Mouse (Mus musculus) CH12.LX (cell line): ENCODE results near the gene Thrsp. TPM values are rescaled to one million over a fixed set of nuclear protein-coding genes. Genes with fewer than 3 reads are reported as not detected.

ENCODE experiments used
- DNase-seq: peaks from one replicate; pipeline ENCODE4 v3.0.0-alpha.2; 2013; ENCODE audit errors: extremely low read depth
- H3K27ac ChIP-seq: 2 replicates; pipeline ENCODE4 v1.5.1; 2012; ENCODE audit warnings: low read depth, mild to moderate bottlenecking, control low read depth, moderate library complexity; ENCODE audit not compliant: insufficient read depth
- H3K27me3 ChIP-seq: replicated peaks from 2 replicates; pipeline ENCODE3; 2012; ENCODE audit warnings: inconsistent platforms
- H3K36me3 ChIP-seq, 2 experiments: replicated peaks in 1 of 2; 2 replicates each; pipeline versions ENCODE3 to v1.6.1; 2012; ENCODE audit warnings: inconsistent platforms in 1 of 2, low read length in 1 of 2, mild to moderate bottlenecking in 1 of 2, mixed read lengths in 1 of 2, moderate library complexity in 1 of 2; ENCODE audit not compliant: control insufficient read depth in 1 of 2, insufficient read depth in 1 of 2
- H3K4me1 ChIP-seq, 2 experiments: 2 replicates each; pipeline ENCODE4 v1.6.1; 2012; ENCODE audit warnings: inconsistent platforms in 1 of 2, moderate library complexity in 1 of 2; ENCODE audit not compliant: insufficient read depth in 2 of 2, control insufficient read depth in 1 of 2
- H3K4me2 ChIP-seq: 2 replicates; pipeline ENCODE4 v1.6.1; 2012; ENCODE audit warnings: low read depth, mild to moderate bottlenecking, control low read depth; ENCODE audit not compliant: poor library complexity, insufficient read depth, severe bottlenecking
- H3K4me3 ChIP-seq, 3 experiments: fragments of 150-350 bp in 1 of 3; sonication (generic) in 1 of 3; replicated peaks in 1 of 3; 2 replicates each; pipeline versions ENCODE3 to v1.5.1; 2011 to 2012; ENCODE audit warnings: low read depth in 2 of 3, low read length in 2 of 3, mild to moderate bottlenecking in 2 of 3, moderate library complexity in 2 of 3, control low read depth in 1 of 3, improper control_type of control experiment in 1 of 3, inconsistent platforms in 1 of 3, mixed read lengths in 1 of 3; ENCODE audit not compliant: poor library complexity in 1 of 3
- H3K79me2 ChIP-seq: replicated peaks from 2 replicates; pipeline ENCODE4 v1.6.1; 2012; ENCODE audit warnings: mild to moderate bottlenecking, moderate library complexity; ENCODE audit not compliant: control insufficient read depth, poor library complexity, insufficient read depth, severe bottlenecking; ENCODE audit errors: extremely low read depth
- H3K9ac ChIP-seq: 2 replicates; pipeline ENCODE4 v1.6.1; 2012; ENCODE audit warnings: low read depth, mild to moderate bottlenecking, control low read depth, moderate library complexity; ENCODE audit not compliant: insufficient read depth
- H3K9me3 ChIP-seq: replicated peaks from 2 replicates; pipeline ENCODE3; 2012; ENCODE audit warnings: low read length, inconsistent platforms, mixed read lengths
- CHD2 ChIP-seq: IDR thresholded peaks from 2 replicates; pipeline ENCODE4 v1.6.1; 2011; ENCODE audit warnings: low read length, improper control_type of control experiment
- CTCF ChIP-seq, 2 experiments: IDR thresholded peaks in 1 of 2; conservative IDR thresholded peaks in 1 of 2; 2 replicates each; pipeline ENCODE4 v1.5.1; 2011 to 2012; ENCODE audit warnings: low read depth in 2 of 2, low read length in 2 of 2, improper control_type of control experiment in 1 of 2, inconsistent platforms in 1 of 2, mild to moderate bottlenecking in 1 of 2, moderate library complexity in 1 of 2
- E2F4 ChIP-seq: IDR thresholded peaks from 2 replicates; pipeline ENCODE4 v1.6.1; 2011; ENCODE audit warnings: low read depth, low read length, improper control_type of control experiment; ENCODE audit not compliant: insufficient replicate concordance
- EP300 ChIP-seq: IDR thresholded peaks from 2 replicates; pipeline ENCODE4 v1.6.1; 2011; ENCODE audit warnings: low read length, improper control_type of control experiment
- ETS1 ChIP-seq: conservative IDR thresholded peaks from 2 replicates; pipeline ENCODE4 v1.6.1; 2012; ENCODE audit warnings: low read depth, mild to moderate bottlenecking, inconsistent platforms, low read length, improper control_type of control experiment, moderate library complexity
- GABPA ChIP-seq: IDR thresholded peaks from 2 replicates; pipeline ENCODE4 v1.6.1; 2012; ENCODE audit warnings: low read depth, low read length, improper control_type of control experiment, inconsistent platforms; ENCODE audit not compliant: insufficient replicate concordance
- HCFC1 ChIP-seq: IDR thresholded peaks from 2 replicates; pipeline ENCODE4 v1.6.1; 2012; ENCODE audit warnings: low read depth, mild to moderate bottlenecking, inconsistent platforms, low read length, improper control_type of control experiment
- IRF4 ChIP-seq: IDR thresholded peaks from 2 replicates; pipeline ENCODE4 v1.6.1; 2014; ENCODE audit warnings: low read depth, mild to moderate bottlenecking, inconsistent platforms, low read length, improper control_type of control experiment
- JUN ChIP-seq: IDR thresholded peaks from 2 replicates; pipeline ENCODE4 v1.6.1; 2011; ENCODE audit warnings: low read depth, mild to moderate bottlenecking, low read length, improper control_type of control experiment, moderate library complexity; ENCODE audit not compliant: insufficient read depth
- KAT2A ChIP-seq: IDR thresholded peaks from 2 replicates; pipeline ENCODE4 v1.6.1; 2012; ENCODE audit warnings: low read length, improper control_type of control experiment, inconsistent platforms; ENCODE audit not compliant: insufficient replicate concordance
- MAX ChIP-seq: IDR thresholded peaks from 2 replicates; pipeline ENCODE4 v1.6.1; 2011; ENCODE audit warnings: low read length, improper control_type of control experiment
- MAZ ChIP-seq: IDR thresholded peaks from 2 replicates; pipeline ENCODE4 v1.6.1; 2012; ENCODE audit warnings: low read depth, mild to moderate bottlenecking, inconsistent platforms, low read length, improper control_type of control experiment, moderate library complexity
- MEF2A ChIP-seq: IDR thresholded peaks from 2 replicates; pipeline ENCODE4 v1.6.1; 2014; ENCODE audit warnings: low read depth, mild to moderate bottlenecking, inconsistent platforms, low read length, improper control_type of control experiment, borderline replicate concordance
- MYC ChIP-seq: IDR thresholded peaks from 2 replicates; pipeline ENCODE4 v1.6.1; 2011; ENCODE audit warnings: low read depth, mild to moderate bottlenecking, improper control_type of control experiment, low read length
- NELFE ChIP-seq: IDR thresholded peaks from 2 replicates; pipeline ENCODE4 v1.6.1; 2011; ENCODE audit warnings: low read depth, low read length, improper control_type of control experiment
- NRF1 ChIP-seq: IDR thresholded peaks from 2 replicates; pipeline ENCODE4 v1.6.1; 2014; ENCODE audit warnings: low read depth, mild to moderate bottlenecking, inconsistent platforms, low read length, improper control_type of control experiment, moderate library complexity
- PAX5 ChIP-seq: IDR thresholded peaks from 2 replicates; pipeline ENCODE4 v1.6.1; 2012; ENCODE audit warnings: low read length, inconsistent platforms, mixed read lengths
- POLR2A ChIP-seq: IDR thresholded peaks from 2 replicates; pipeline ENCODE4 v1.6.1; 2011; ENCODE audit warnings: low read depth, mild to moderate bottlenecking, improper control_type of control experiment, low read length
- RAD21 ChIP-seq: IDR thresholded peaks from 2 replicates; pipeline ENCODE4 v1.6.1; 2011; ENCODE audit warnings: low read depth, mild to moderate bottlenecking, low read length, improper control_type of control experiment, moderate library complexity
- RCOR1 ChIP-seq: conservative IDR thresholded peaks from 2 replicates; pipeline ENCODE4 v1.6.1; 2012; ENCODE audit warnings: low read depth, mild to moderate bottlenecking, inconsistent platforms, low read length, improper control_type of control experiment
- SIN3A ChIP-seq: IDR thresholded peaks from 2 replicates; pipeline ENCODE4 v1.6.1; 2012; ENCODE audit warnings: low read length, improper control_type of control experiment, inconsistent platforms
- TBP ChIP-seq: conservative IDR thresholded peaks from 2 replicates; pipeline ENCODE4 v1.6.1; 2011; ENCODE audit warnings: low read depth, low read length, improper control_type of control experiment
- UBTF ChIP-seq: IDR thresholded peaks from 2 replicates; pipeline ENCODE4 v1.6.1; 2012; ENCODE audit warnings: low read depth, mild to moderate bottlenecking, inconsistent platforms, low read length, improper control_type of control experiment, moderate library complexity
- USF2 ChIP-seq: conservative IDR thresholded peaks from 2 replicates; pipeline ENCODE4 v1.6.1; 2011; ENCODE audit warnings: low read depth, low read length, improper control_type of control experiment
- ZKSCAN1 ChIP-seq: IDR thresholded peaks from 2 replicates; pipeline ENCODE4 v1.6.1; 2012; ENCODE audit warnings: low read depth, inconsistent platforms, low read length, improper control_type of control experiment, borderline replicate concordance
- ZMIZ1 ChIP-seq: IDR thresholded peaks from 2 replicates; pipeline ENCODE4 v1.6.1; 2012; ENCODE audit warnings: low read depth, mild to moderate bottlenecking, inconsistent platforms, low read length, improper control_type of control experiment
- ZNF384 ChIP-seq: IDR thresholded peaks from 2 replicates; pipeline ENCODE4 v1.6.1; 2012; ENCODE audit warnings: low read depth, low read length, improper control_type of control experiment, inconsistent platforms
- dilution Hi-C: fragments of 300-500 bp; cut with MboI; formaldehyde crosslinking; loops from 2 replicates; pipeline ENCODE4 v1.14.3; 2020; ENCODE audit warnings: low sequenced_read_pairs; ENCODE audit not compliant: extremely low pct_unique_long_range_greater_than_20kb, extremely low pct_ligation_motif_present
- in situ Hi-C: fragments of 300-500 bp; cut with MboI; formaldehyde crosslinking; loops from 3 replicates; pipeline ENCODE4 v1.14.3; 2019; ENCODE audit warnings: low sequenced_read_pairs, low pct_ligation_motif_present, low pct_unique_long_range_greater_than_20kb, mixed read lengths
- polyA plus RNA-seq: library from polyadenylated mRNA; unstranded; fragments of >175 nt; gene quantifications from 2 replicates; pipeline ENCODE4 v1.2.1, GENCODE M21; 2012; ENCODE audit warnings: low read depth; ENCODE audit not compliant: insufficient read length
- total RNA-seq, 2 experiments: library from RNA; depleted of rRNA; stranded (reverse); fragments of 300-350 nt in 1 of 2; fragments of >200 nt in 1 of 2; gene quantifications; 2 replicates each; pipeline ENCODE4 v1.2.3; 2012 to 2014

Thrsp gene
- total and polyA plus RNA-seq, 3 experiments, result not detected

DNA sequence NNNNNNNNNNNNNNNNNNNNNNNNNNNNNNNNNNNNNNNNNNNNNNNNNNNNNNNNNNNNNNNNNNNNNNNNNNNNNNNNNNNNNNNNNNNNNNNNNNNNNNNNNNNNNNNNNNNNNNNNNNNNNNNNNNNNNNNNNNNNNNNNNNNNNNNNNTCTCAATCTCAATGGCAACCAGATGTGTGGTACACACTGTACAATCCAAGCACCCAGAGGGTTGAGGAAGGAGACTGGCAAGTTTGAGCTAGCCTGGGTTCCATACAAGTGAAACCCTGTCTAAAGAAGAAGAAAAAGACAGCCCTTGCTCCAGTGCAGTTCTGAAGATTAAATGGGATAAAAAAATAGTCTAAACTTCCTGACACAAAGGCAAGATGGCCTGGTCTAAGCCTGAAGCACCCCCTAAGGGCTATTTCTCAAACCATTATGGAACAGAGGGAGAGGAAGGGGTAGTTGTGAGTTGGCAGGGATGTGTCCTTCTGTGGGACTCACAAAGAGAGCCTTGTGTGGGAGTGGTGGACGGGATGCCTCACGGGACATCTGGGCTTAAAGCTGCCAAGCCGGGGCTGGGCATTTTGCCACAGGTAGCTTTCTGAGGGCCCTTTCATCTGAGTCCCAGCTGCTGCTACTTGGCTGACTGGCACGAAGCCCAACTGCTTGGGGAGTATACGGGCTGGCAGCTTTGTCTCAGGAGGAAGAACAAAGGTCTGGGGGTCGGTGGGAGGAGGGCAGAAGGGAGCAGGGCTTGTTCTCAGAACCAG is 28.8 kb upstream of the Thrsp start:
- H3K4me1 ChIP-seq, result peaks cover 0 to 6% of the 10 kb centered on the region in 2 experiments; a peak in 2 of 4 replicates
- no peaks in the 10 kb centered on the region for H3K27me3 ChIP-seq
- dilution Hi-C loops (no loop called here), in situ Hi-C loops (loop anchor here (25.0 kb wide), 2 partner anchors 241 to 516 kb away; partner anchors contain the start of gene Clns1a)
- H3K79me2 ChIP-seq, result no peaks in the 10 kb centered on the region
- no peaks in the 10 kb centered on the region for H3K36me3 ChIP-seq
- no peak overlapping the region for H3K4me2 ChIP-seq
- H3K9me3 ChIP-seq, result peaks cover 2% of the 10 kb centered on the region
- no peak overlapping the region for H3K9ac ChIP-seq
- TF ChIP-seq JUN, result no peak
- TF ChIP-seq RAD21, result no peak
- no peak for TF ChIP-seq MEF2A
- no peak for TF ChIP-seq HCFC1
- no peak for TF ChIP-seq NRF1
- no peak for TF ChIP-seq UBTF
- no peak for TF ChIP-seq SIN3A
- TF ChIP-seq MYC, result no peak
- TF ChIP-seq MAX, result no peak
- no peak for TF ChIP-seq ZMIZ1
- no peak for TF ChIP-seq USF2
- no peak for TF ChIP-seq MAZ
- TF ChIP-seq CHD2, result no peak
- TF ChIP-seq IRF4, result no peak
- no peak for TF ChIP-seq E2F4
- no peak for TF ChIP-seq ZNF384
- TF ChIP-seq KAT2A, result no peak
- no peak for TF ChIP-seq RCOR1
- no peak for TF ChIP-seq POLR2A
- no peak for TF ChIP-seq ZKSCAN1
- TF ChIP-seq, all 38 proteins: peak for 0
- Histone ChIP-seq H3K27ac (no peak overlapping the region), H3K4me3 (no peak overlapping the region)
- no peak for DNase-seq

DNA sequence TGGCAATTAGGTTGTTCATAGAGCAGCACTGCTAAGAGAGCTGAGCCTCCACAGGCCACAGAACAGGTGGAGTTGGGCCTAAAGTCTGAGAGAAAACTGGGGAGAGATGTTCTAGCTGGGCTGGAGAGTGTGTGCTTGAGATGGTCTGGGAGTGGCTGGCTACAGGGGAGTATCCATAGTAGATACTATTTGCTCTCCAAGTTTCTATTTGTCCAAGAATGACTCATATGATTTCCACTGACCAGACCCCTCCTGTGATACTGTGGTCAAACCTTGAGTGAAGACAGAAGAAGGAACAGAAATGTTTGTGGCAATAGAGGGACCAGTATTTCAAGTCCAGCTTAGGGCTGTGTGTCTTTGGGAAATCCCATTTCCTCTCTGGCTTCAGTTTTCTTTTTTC is 21.5 kb upstream of the Thrsp start:
- Histone ChIP-seq H3K27ac (no peak overlapping the region), H3K9me3 (peaks cover 7% of the 10 kb centered on the region), H3K4me2 (no peak overlapping the region), H3K79me2 (no peaks in the 10 kb centered on the region), H3K9ac (no peak overlapping the region), H3K4me1 (peaks cover 0 to 8% of the 10 kb centered on the region in 2 experiments; a peak in 1 of 4 replicates), H3K4me3 (no peak overlapping the region), H3K27me3 (no peaks in the 10 kb centered on the region), H3K36me3 (no peaks in the 10 kb centered on the region)
- TF ChIP-seq PAX5, result no peak
- TF ChIP-seq IRF4, result no peak
- no peak for TF ChIP-seq GABPA
- TF ChIP-seq CHD2, result no peak
- TF ChIP-seq ETS1, result no peak
- no peak for TF ChIP-seq CTCF (conservative IDR thresholded peaks at IDR 0.05 in 1 of 2, IDR thresholded peaks at IDR 0.05 in 1 of 2; ENCODE audit: low read depth in 2 of 2, low read length in 2 of 2)
- TF ChIP-seq NRF1, result no peak
- no peak for TF ChIP-seq MYC
- no peak for TF ChIP-seq E2F4
- TF ChIP-seq TBP, result no peak
- no peak for TF ChIP-seq USF2
- no peak for TF ChIP-seq NELFE
- TF ChIP-seq EP300, result no peak
- TF ChIP-seq POLR2A, result no peak
- in situ Hi-C loops, result loop anchor here (25.0 kb wide), 2 partner anchors 248 to 523 kb away; partner anchors contain the start of gene Clns1a
- no peak for DNase-seq
- dilution Hi-C loops, result no loop called here
